Mouse (Mus musculus): ENCODE measurements around the gene Stmn1. TPM values are rescaled to one million over a fixed set of nuclear protein-coding genes. Genes with fewer than 3 reads are reported as not detected.
A peak's percentile ranks its signal among the peaks of the same experiment; 100 is the strongest.
"Not testable (repeated sequence)": the region's sequence is repeated elsewhere in the genome, so short reads cannot be mapped to it uniquely, and the experiment has no call there.

The Stmn1 gene
- polyA plus RNA-seq, 1 experiment from 2014 or later = 1,246 TPM

GRCm38 (mm10) chr4:134491716-134492115 lies 23.6 kb downstream of the Stmn1 start:
- H3K9me3 ChIP-seq = no peaks in the 10 kb centered on the region
- H3K9ac ChIP-seq = no peak overlapping the region
- 48% methylated on average over 6 of the region's 6 CpGs for WGBS
- H3K36me3 ChIP-seq = no peaks in the 10 kb centered on the region
- H3K4me1 ChIP-seq = peaks cover 18% of the 10 kb centered on the region
- H3K4me3 ChIP-seq = no peak overlapping the region
- no peak; the same call in 1 of the 2 replicates for ATAC-seq (ENCODE audit: insufficient number of reproducible peaks, low FRiP score, low TSS enrichment, low read depth)
- H3K4me2 ChIP-seq = no peak overlapping the region
- H3K27ac ChIP-seq = no peak overlapping the region
- H3K27me3 ChIP-seq = no peaks in the 10 kb centered on the region

GRCm38 (mm10) chr4:134494161-134494560 lies 26.0 kb downstream of the Stmn1 start:
- 92% methylated on average over 6 of the region's 6 CpGs for WGBS
- not testable (repeated sequence) for H3K9ac ChIP-seq; ATAC-seq (ENCODE audit: insufficient number of reproducible peaks, low FRiP score, low TSS enrichment, low read depth); H3K4me3 ChIP-seq; H3K36me3 ChIP-seq; H3K9me3 ChIP-seq; H3K4me2 ChIP-seq; H3K27me3 ChIP-seq; H3K27ac ChIP-seq
- peaks cover 33% of the 10 kb centered on the region for H3K4me1 ChIP-seq

- WGBS = 55% methylated on average over 16 of the region's 16 CpGs
- H3K4me2 ChIP-seq = no peak overlapping the region
- no peaks in the 10 kb centered on the region for H3K36me3 ChIP-seq
- H3K27me3 ChIP-seq = no peaks in the 10 kb centered on the region
- ATAC-seq (ENCODE audit: insufficient number of reproducible peaks, low FRiP score, low TSS enrichment, low read depth) = peak; percentile 12; the same call in 1 of the 2 replicates
- no peak overlapping the region for H3K9ac ChIP-seq
- H3K4me3 ChIP-seq = no peak overlapping the region
- peaks cover 33% of the 10 kb centered on the region for H3K4me1 ChIP-seq
- 0 out of 2 replicates have a peak overlapping the region, but pooled peaks have one; percentile 3 for H3K27ac ChIP-seq
- no peaks in the 10 kb centered on the region for H3K9me3 ChIP-seq
Measured at GRCm38 (mm10) chr4:134494780-134495545, 26.8 kb downstream of the Stmn1 start.

DNA sequence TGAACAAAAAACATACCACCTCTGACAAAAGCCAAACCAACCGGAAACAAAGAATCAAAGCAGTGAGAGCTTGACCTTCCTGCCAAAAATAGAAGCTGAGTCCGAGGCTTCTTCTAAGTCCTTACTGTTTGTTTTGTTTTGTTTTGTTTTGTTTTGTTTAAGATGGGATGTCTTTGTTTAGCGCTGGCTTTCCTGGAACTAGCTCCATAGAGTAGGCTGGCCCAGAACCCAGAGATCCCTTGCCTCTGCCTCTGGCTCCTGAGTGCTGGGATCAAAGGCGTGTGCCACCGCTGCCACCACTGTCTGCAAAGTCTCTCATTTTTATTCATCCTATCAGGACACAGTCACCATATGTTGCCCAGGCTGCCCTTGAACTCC lies 27.4 kb downstream of the Stmn1 start:
- Histone ChIP-seq H3K9ac (no peak overlapping the region), H3K4me3 (no peak overlapping the region), H3K36me3 (no peaks in the 10 kb centered on the region), H3K9me3 (no peaks in the 10 kb centered on the region), H3K4me1 (peaks cover 33% of the 10 kb centered on the region), H3K27ac (no peak overlapping the region), H3K4me2 (no peak overlapping the region), H3K27me3 (no peaks in the 10 kb centered on the region)
- no peak for ATAC-seq (ENCODE audit: insufficient number of reproducible peaks, low FRiP score, low TSS enrichment, low read depth)
- 70% methylated on average over 5 of the region's 5 CpGs for WGBS

- H3K9ac ChIP-seq = peak within 1 kb of the TSS; percentile 44
- no peak for ATAC-seq (ENCODE audit: insufficient number of reproducible peaks, low FRiP score, low TSS enrichment, low read depth)
- H3K36me3 ChIP-seq = no peaks in the 10 kb centered on the region
- H3K4me1 ChIP-seq = peaks cover 33% of the 10 kb centered on the region
- H3K27ac ChIP-seq = peak within 1 kb of the TSS; percentile 61
- H3K9me3 ChIP-seq = no peaks in the 10 kb centered on the region
- no peaks in the 10 kb centered on the region for H3K27me3 ChIP-seq
- WGBS = 3% methylated on average over 35 of the region's 35 CpGs
- peak within 1 kb of the TSS; percentile 58 for H3K4me3 ChIP-seq
- H3K4me2 ChIP-seq = peak within 1 kb of the TSS; percentile 98
Measured at GRCm38 (mm10) chr4:134496595-134497210, 28.6 kb downstream of the Stmn1 start, which contains the start of gene Paqr7. Gene Paqr7 (plus strand): TSS chr4:134496697.

DNA sequence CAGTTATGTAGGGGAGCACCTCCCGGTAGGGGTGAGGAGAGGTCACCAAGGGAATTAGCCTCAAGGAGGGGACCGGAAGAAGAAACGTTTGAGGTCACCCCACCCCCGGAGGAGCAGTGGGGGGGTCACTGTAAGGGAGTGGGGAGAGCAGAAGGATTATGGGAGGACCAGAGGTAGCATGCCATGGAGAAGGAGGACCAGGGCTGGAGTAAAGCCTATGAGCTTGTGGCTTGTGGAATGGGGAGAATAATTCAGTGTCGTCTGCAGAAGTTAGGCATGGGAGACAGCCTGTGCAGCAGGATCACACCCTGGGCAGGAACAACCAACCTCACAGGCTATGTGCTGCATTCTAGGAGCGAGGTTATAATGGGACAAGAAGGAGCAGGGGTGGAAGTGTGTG lies 29.1 kb downstream of the Stmn1 start:
- Histone ChIP-seq H3K36me3 (no peaks in the 10 kb centered on the region), H3K4me1 (peaks cover 33% of the 10 kb centered on the region), H3K27ac (peak overlapping the region; percentile 61; the same call in 1 of the 2 replicates), H3K4me3 (peak overlapping the region; percentile 58), H3K4me2 (peak overlapping the region; percentile 98), H3K9ac (peak overlapping the region; percentile 44), H3K9me3 (no peaks in the 10 kb centered on the region), H3K27me3 (no peaks in the 10 kb centered on the region)
- ATAC-seq (ENCODE audit: insufficient number of reproducible peaks, low FRiP score, low TSS enrichment, low read depth) = no peak
- 12% methylated on average over 6 of the region's 6 CpGs for WGBS

- ATAC-seq (ENCODE audit: insufficient number of reproducible peaks, low FRiP score, low TSS enrichment, low read depth) = no peak
- 64% methylated on average over 12 of the region's 12 CpGs for WGBS
- H3K9me3 ChIP-seq = no peaks in the 10 kb centered on the region
- H3K36me3 ChIP-seq = no peaks in the 10 kb centered on the region
- H3K27ac ChIP-seq = no peak overlapping the region
- no peaks in the 10 kb centered on the region for H3K27me3 ChIP-seq
- H3K4me2 ChIP-seq = 0 out of 2 replicates have a peak overlapping the region, but pooled peaks have one; percentile 98
- H3K9ac ChIP-seq = no peak overlapping the region
- H3K4me3 ChIP-seq = no peak overlapping the region
- H3K4me1 ChIP-seq = peaks cover 33% of the 10 kb centered on the region
Measured at GRCm38 (mm10) chr4:134497986-134498731, 30.0 kb downstream of the Stmn1 start.

DNA sequence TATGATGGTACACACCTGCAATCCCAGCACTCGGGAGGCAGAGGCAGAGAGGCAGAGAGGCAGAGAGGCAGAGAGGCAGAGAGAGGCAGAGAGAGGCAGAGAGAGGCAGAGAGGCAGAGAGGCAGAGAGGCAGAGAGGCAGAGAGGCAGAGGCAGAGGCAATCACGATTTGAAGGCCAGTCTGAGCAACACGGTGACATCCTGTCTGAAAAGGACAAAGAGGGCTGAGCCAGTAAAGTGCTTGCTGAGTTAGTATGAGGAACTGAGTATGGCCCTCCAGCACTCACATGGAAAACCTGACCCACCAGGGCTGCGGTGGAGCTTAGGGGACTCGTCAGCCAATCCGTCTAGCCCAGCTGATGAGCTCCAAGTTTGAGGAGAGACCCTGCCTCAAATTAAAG lies 30.9 kb downstream of the Stmn1 start:
- 84% methylated on average over 6 of the region's 6 CpGs for WGBS
- H3K36me3 ChIP-seq; H3K27ac ChIP-seq; ATAC-seq (ENCODE audit: insufficient number of reproducible peaks, low FRiP score, low TSS enrichment, low read depth); H3K4me2 ChIP-seq; H3K9me3 ChIP-seq; H3K9ac ChIP-seq; H3K27me3 ChIP-seq; H3K4me3 ChIP-seq: not testable (repeated sequence)
- H3K4me1 ChIP-seq = peaks cover 33% of the 10 kb centered on the region

- H3K4me2 ChIP-seq = no peak overlapping the region
- 91% methylated on average over 6 of the region's 6 CpGs for WGBS
Measured at GRCm38 (mm10) chr4:134501095-134501494, 33.0 kb downstream of the Stmn1 start.

GRCm38 (mm10) chr4:134503686-134504357 lies 35.7 kb downstream of the Stmn1 start:
- 69% methylated on average over 4 of the region's 4 CpGs for WGBS

More at GRCm38 (mm10) chr4:134501095-134501494, 33.0 kb downstream of the Stmn1 start:
- Histone ChIP-seq H3K4me3 (no peak overlapping the region), H3K27me3 (no peaks in the 10 kb centered on the region), H3K36me3 (no peaks in the 10 kb centered on the region), H3K4me1 (peaks cover 21% of the 10 kb centered on the region), H3K9ac (no peak overlapping the region), H3K9me3 (no peaks in the 10 kb centered on the region), H3K27ac (no peak overlapping the region)
- no peak for ATAC-seq (ENCODE audit: insufficient number of reproducible peaks, low FRiP score, low TSS enrichment, low read depth)

GRCm38 (mm10) chr4:134505303-134505789 lies 37.2 kb downstream of the Stmn1 start:
- ATAC-seq (ENCODE audit: insufficient number of reproducible peaks, low FRiP score, low TSS enrichment, low read depth) = no peak
- Histone ChIP-seq H3K9ac (no peak overlapping the region), H3K4me2 (no peak overlapping the region), H3K4me3 (no peak overlapping the region), H3K27ac (no peak overlapping the region), H3K4me1 (0 out of 2 replicates have a peak, but pooled peaks cover 2% of the 10 kb centered on the region), H3K9me3 (no peaks in the 10 kb centered on the region), H3K36me3 (peaks cover 13% of the 10 kb centered on the region; the same call in 1 of the 2 replicates), H3K27me3 (no peaks in the 10 kb centered on the region)
- WGBS = 92% methylated on average over 4 of the region's 4 CpGs

More at GRCm38 (mm10) chr4:134503686-134504357, 35.7 kb downstream of the Stmn1 start:
- Histone ChIP-seq H3K36me3 (peaks cover 13% of the 10 kb centered on the region; the same call in 1 of the 2 replicates), H3K4me1 (0 out of 2 replicates have a peak, but pooled peaks cover 2% of the 10 kb centered on the region), H3K9ac (no peak overlapping the region), H3K27me3 (no peaks in the 10 kb centered on the region), H3K4me2 (no peak overlapping the region), H3K9me3 (no peaks in the 10 kb centered on the region), H3K4me3 (no peak overlapping the region), H3K27ac (no peak overlapping the region)
- ATAC-seq (ENCODE audit: insufficient number of reproducible peaks, low FRiP score, low TSS enrichment, low read depth) = no peak
